Mouse (Mus musculus): Measurements from ENCODE around the gene Lig4.

The Lig4 gene

GRCm38 (mm10) chr8:9959919-9960318, 17.6 kb downstream of the Lig4 start:
- no peak for TF ChIP-seq GATA4 (IDR thresholded peaks at IDR 0.05; ENCODE audit: insufficient replicate concordance, low read length)

GRCm38 (mm10) chr8:9958338-9958737, 19.1 kb downstream of the Lig4 start:
- no peak for TF ChIP-seq GATA4 (IDR thresholded peaks at IDR 0.05; ENCODE audit: insufficient replicate concordance, low read length)

GRCm38 (mm10) chr8:9949134-9949890, 28.2 kb downstream of the Lig4 start:
- no peak for TF ChIP-seq GATA4 (IDR thresholded peaks at IDR 0.05; ENCODE audit: insufficient replicate concordance, low read length)

GRCm38 (mm10) chr8:9935574-9935973, 41.9 kb downstream of the Lig4 start:
- no peak for TF ChIP-seq GATA4 (IDR thresholded peaks at IDR 0.05; ENCODE audit: insufficient replicate concordance, low read length)

GRCm38 (mm10) chr8:9934891-9935565, 42.5 kb downstream of the Lig4 start:
- no peak for TF ChIP-seq GATA4 (IDR thresholded peaks at IDR 0.05; ENCODE audit: insufficient replicate concordance, low read length)

GRCm38 (mm10) chr8:9932711-9933110, 44.8 kb downstream of the Lig4 start:
- TF ChIP-seq GATA4 (IDR thresholded peaks at IDR 0.05; ENCODE audit: insufficient replicate concordance, low read length), result no peak

- no peak for TF ChIP-seq GATA4 (IDR thresholded peaks at IDR 0.05; ENCODE audit: insufficient replicate concordance, low read length)
Observed at GRCm38 (mm10) chr8:9929746-9930445, 47.6 kb downstream of the Lig4 start.
